Mouse (Mus musculus): ENCODE measurements at regions not wholly inside any gene's neighbourhood (a gene's known extent, or its start where the extent isn't known, plus 50 kb on each side); places are given as distances from the start of the nearest gene placed in this dataset.

DNA sequence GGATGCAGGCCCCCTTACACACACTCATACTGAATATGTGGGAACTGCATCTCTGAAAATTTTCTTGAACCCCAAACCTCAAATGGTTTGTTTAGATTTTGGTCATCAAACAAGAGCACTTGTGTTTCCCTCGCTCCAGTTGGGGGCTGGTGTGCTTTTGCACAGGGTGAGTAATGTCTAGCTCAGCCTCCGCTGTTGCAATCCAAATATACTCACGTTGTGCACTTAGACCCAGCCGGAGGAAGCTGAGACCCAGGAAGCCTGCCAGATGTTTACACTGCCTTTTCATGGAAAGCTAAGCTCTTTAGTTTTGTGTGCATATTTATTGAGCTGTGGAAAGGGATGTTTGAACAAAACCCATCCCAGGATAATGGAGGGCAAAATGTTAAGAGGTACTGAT is 148.9 kb upstream of the Gm12728 start:
- Histone ChIP-seq H3K36me3 (no peaks in the 10 kb centered on the region), H3K27me3 (no peaks in the 10 kb centered on the region), H3K27ac (replicated peaks) (no peak overlapping the region), H3K4me3 (no peak overlapping the region), H3K9ac (replicated peaks) (no peak overlapping the region), H3K9me3 (no peaks in the 10 kb centered on the region), H3K4me2 (replicated peaks) (no peak overlapping the region), H3K4me1 (no peaks in the 10 kb centered on the region)
- WGBS = 51% methylated on average over 4 of the region's 4 CpGs
- ATAC-seq (ENCODE audit: low FRiP score, low read depth) = no peak

DNA sequence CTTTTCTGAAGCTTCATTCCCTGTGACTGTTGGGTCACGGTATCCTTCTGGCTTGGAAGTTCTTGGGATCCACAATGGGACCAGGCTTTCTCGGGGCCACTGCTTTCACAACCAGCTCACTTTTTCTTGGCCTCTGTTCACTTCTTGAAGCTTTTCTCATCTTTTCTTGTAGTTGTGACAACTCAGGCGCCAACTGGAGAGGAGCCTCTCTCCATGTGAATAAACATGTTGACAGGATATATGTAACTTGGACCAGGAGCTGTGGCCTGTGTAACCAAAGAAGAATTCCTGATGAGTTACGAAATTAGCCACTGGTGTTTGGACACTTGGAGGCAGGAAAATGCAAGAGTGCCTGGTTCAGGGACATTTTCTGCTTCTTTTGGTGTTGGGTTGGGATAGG is 148.1 kb upstream of the Gm12728 start:
- H3K27ac ChIP-seq (replicated peaks) = no peak overlapping the region
- H3K27me3 ChIP-seq = no peaks in the 10 kb centered on the region
- H3K9ac ChIP-seq (replicated peaks) = no peak overlapping the region
- WGBS = 94% methylated on average over 4 of the region's 4 CpGs
- no peak for ATAC-seq (ENCODE audit: low FRiP score, low read depth)
- H3K36me3 ChIP-seq = no peaks in the 10 kb centered on the region
- no peak overlapping the region for H3K4me2 ChIP-seq (replicated peaks)
- H3K4me1 ChIP-seq = no peaks in the 10 kb centered on the region
- no peak overlapping the region for H3K4me3 ChIP-seq
- H3K9me3 ChIP-seq = no peaks in the 10 kb centered on the region

- Histone ChIP-seq H3K36me3 (no peaks in the 10 kb centered on the region), H3K27me3 (no peaks in the 10 kb centered on the region), H3K9me3 (no peaks in the 10 kb centered on the region), H3K9ac (replicated peaks) (no peak overlapping the region), H3K4me1 (peaks cover 8% of the 10 kb centered on the region; the same call in 1 of the 2 replicates), H3K4me3 (no peak overlapping the region), H3K27ac (replicated peaks) (no peak overlapping the region), H3K4me2 (replicated peaks) (no peak overlapping the region)
- ATAC-seq (ENCODE audit: low FRiP score, low read depth) = peak; percentile 84
- WGBS = 53% methylated on average over 7 of the region's 7 CpGs
Observed at GRCm38 (mm10) chr4:105648820-105649446, 140.7 kb upstream of the Gm12728 start.

GRCm38 (mm10) chr4:105649447-105649833 is 140.2 kb upstream of the Gm12728 start:
- Histone ChIP-seq H3K9me3 (no peaks in the 10 kb centered on the region), H3K27me3 (no peaks in the 10 kb centered on the region), H3K36me3 (no peaks in the 10 kb centered on the region), H3K27ac (replicated peaks) (no peak overlapping the region), H3K4me3 (no peak overlapping the region), H3K4me2 (replicated peaks) (no peak overlapping the region), H3K9ac (replicated peaks) (no peak overlapping the region), H3K4me1 (peaks cover 8% of the 10 kb centered on the region; the same call in 1 of the 2 replicates)
- 0 out of 2 replicates have a peak, but pooled peaks have one; percentile 19 for ATAC-seq (ENCODE audit: low FRiP score, low read depth)
- 90% methylated on average over 2 of the region's 2 CpGs for WGBS

DNA sequence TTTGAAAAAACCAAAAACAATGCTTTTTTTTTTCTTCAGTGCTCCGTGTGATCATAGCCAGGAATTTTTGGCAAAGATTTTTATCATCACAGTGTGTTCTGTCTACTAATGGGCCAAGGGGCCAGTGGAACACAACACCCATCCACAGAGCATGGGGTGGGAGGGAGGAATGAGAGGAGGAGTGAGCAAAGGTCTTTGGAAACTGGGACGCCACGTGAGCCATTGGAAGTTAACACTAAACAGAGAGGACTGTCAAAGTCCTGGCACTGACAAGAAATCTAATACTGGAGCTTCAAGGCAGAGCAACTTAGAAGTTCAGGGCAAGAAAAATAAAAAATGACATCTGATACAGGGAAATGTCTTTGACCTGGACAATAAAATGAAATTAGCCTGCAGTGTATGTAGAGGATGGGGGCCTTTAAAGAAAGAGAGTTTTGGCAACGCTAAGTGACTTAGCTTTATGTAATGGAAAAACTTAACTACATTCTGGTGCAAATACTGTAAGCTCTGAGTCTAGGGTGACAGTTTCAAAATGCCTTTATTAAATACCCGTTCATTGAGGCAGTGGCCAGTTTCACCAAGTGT is 133.5 kb upstream of the Gm12728 start:
- Histone ChIP-seq H3K27me3 (no peaks in the 10 kb centered on the region), H3K9ac (replicated peaks) (no peak overlapping the region), H3K9me3 (no peaks in the 10 kb centered on the region), H3K4me2 (replicated peaks) (no peak overlapping the region), H3K27ac (replicated peaks) (no peak overlapping the region), H3K4me3 (no peak overlapping the region), H3K36me3 (no peaks in the 10 kb centered on the region), H3K4me1 (no peaks in the 10 kb centered on the region)
- 78% methylated on average over 5 of the region's 5 CpGs for WGBS
- no peak for ATAC-seq (ENCODE audit: low FRiP score, low read depth)

DNA sequence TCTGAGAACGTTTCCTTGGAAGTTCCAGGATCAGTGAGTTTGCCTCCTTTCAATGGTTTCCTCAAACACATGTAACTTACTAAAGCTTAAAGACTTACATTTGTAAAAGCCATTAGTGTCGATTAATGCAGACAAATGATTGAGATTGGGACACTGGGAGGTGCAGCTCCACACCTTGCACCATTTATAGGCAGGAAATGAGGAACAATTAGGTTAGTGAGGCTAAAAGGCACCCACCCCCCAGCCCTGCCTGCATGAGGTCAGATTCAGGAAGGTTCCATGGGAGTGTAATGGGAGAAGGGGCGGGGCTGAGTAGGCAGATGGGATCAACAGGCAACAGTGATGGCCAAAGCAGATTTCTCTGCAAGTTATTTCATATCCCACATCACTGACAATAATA is 131.1 kb upstream of the Gm12728 start:
- WGBS = 82% methylated on average over 3 of the region's 3 CpGs
- no peak overlapping the region for H3K27ac ChIP-seq (replicated peaks)
- no peaks in the 10 kb centered on the region for H3K27me3 ChIP-seq
- ATAC-seq (ENCODE audit: low FRiP score, low read depth) = no peak
- no peak overlapping the region for H3K4me3 ChIP-seq
- H3K4me2 ChIP-seq (replicated peaks) = no peak overlapping the region
- no peaks in the 10 kb centered on the region for H3K4me1 ChIP-seq
- no peaks in the 10 kb centered on the region for H3K36me3 ChIP-seq
- H3K9ac ChIP-seq (replicated peaks) = no peak overlapping the region
- no peaks in the 10 kb centered on the region for H3K9me3 ChIP-seq

- no peak overlapping the region for H3K4me3 ChIP-seq
- H3K4me2 ChIP-seq (replicated peaks) = no peak overlapping the region
Observed at GRCm38 (mm10) chr4:105676690-105677089, 113.0 kb upstream of the Gm12728 start.

DNA sequence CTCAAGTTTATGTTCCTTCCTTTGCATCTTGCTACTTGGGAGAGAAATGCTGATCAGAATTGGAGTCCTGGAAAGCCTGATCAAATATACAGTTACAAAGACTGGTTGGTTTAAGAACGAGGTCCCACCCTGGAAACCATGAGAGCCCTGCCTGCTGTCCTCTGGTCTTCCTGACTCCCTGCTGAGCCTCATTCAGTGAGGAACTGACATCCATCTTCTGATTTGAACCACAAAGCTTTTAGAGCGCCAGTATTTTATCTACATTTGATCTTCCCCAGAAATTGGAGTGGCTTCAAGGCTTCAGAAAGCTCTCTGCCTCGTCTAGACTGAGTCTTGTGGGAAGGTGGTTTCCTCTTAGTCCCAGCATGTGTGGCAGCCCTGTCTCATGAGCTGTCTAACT is 99.0 kb upstream of the Gm12728 start:
- Histone ChIP-seq H3K27ac (replicated peaks) (no peak overlapping the region), H3K4me3 (no peak overlapping the region), H3K36me3 (no peaks in the 10 kb centered on the region), H3K4me1 (no peaks in the 10 kb centered on the region), H3K4me2 (replicated peaks) (no peak overlapping the region), H3K27me3 (no peaks in the 10 kb centered on the region), H3K9ac (replicated peaks) (no peak overlapping the region), H3K9me3 (no peaks in the 10 kb centered on the region)
- WGBS = 60% methylated on average over 3 of the region's 3 CpGs
- ATAC-seq (ENCODE audit: low FRiP score, low read depth) = no peak

More at GRCm38 (mm10) chr4:105676690-105677089, 113.0 kb upstream of the Gm12728 start:
- H3K36me3 ChIP-seq = no peaks in the 10 kb centered on the region
- no peaks in the 10 kb centered on the region for H3K9me3 ChIP-seq
- H3K27ac ChIP-seq (replicated peaks) = no peak overlapping the region
- no peak overlapping the region for H3K9ac ChIP-seq (replicated peaks)
- 84% methylated on average over 1 of the region's 1 CpGs for WGBS
- no peaks in the 10 kb centered on the region for H3K4me1 ChIP-seq
- no peaks in the 10 kb centered on the region for H3K27me3 ChIP-seq
- no peak for ATAC-seq (ENCODE audit: low FRiP score, low read depth)

GRCm38 (mm10) chr4:105692380-105692779 is 97.3 kb upstream of the Gm12728 start:
- Histone ChIP-seq H3K4me2 (replicated peaks) (no peak overlapping the region), H3K27ac (replicated peaks) (no peak overlapping the region), H3K4me1 (no peaks in the 10 kb centered on the region), H3K9ac (replicated peaks) (no peak overlapping the region), H3K4me3 (no peak overlapping the region), H3K36me3 (no peaks in the 10 kb centered on the region), H3K9me3 (no peaks in the 10 kb centered on the region), H3K27me3 (no peaks in the 10 kb centered on the region)
- 94% methylated on average over 4 of the region's 4 CpGs for WGBS
- no peak for ATAC-seq (ENCODE audit: low FRiP score, low read depth)

DNA sequence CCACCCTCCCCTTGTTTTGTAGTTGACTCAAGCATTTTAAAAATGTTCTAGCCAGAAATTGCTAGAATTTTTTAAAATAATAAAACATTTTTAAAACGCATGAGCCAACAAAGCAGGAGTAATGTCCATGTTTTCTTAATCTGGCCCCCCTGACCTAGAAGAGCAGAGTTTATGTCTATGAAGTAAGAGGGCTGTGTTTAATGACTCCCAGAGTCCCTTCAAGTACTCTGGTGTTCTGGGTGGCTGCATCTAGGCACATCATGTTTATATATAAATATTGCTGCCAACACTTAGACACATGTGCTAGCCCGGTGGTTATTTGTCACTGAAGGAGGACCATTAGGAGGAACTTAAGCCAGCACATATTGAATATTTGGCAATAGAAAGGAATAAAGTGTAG is 93.8 kb upstream of the Gm12728 start:
- Histone ChIP-seq H3K27ac (replicated peaks) (no peak overlapping the region), H3K4me2 (replicated peaks) (no peak overlapping the region), H3K27me3 (no peaks in the 10 kb centered on the region), H3K9ac (replicated peaks) (no peak overlapping the region), H3K9me3 (no peaks in the 10 kb centered on the region), H3K4me3 (no peak overlapping the region), H3K4me1 (no peaks in the 10 kb centered on the region), H3K36me3 (no peaks in the 10 kb centered on the region)
- no peak for ATAC-seq (ENCODE audit: low FRiP score, low read depth)
- WGBS = 84% methylated on average over 2 of the region's 2 CpGs

DNA sequence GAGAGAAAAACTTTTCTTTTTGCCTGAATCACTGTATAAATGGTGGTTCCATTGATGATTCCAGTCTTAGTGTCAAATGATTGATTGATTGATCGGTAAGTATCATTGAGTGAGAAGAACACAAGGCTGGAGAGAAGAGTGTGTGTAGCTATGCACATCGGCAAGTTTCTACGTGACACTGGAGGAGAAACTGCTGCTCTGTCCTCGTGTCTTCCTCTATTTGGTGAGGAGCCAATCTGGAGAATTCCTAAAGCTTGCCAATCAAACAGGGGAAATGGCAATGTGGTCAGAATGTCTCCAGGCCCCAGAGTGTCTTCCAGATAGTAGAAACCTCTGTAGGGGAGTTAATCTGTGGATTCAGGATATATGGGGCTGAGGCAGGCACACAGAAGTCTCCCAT is 92.5 kb upstream of the Gm12728 start:
- Histone ChIP-seq H3K9ac (replicated peaks) (no peak overlapping the region), H3K36me3 (no peaks in the 10 kb centered on the region), H3K27ac (replicated peaks) (no peak overlapping the region), H3K27me3 (no peaks in the 10 kb centered on the region), H3K4me2 (replicated peaks) (no peak overlapping the region), H3K9me3 (no peaks in the 10 kb centered on the region), H3K4me3 (no peak overlapping the region), H3K4me1 (no peaks in the 10 kb centered on the region)
- 97% methylated on average over 4 of the region's 4 CpGs for WGBS
- ATAC-seq (ENCODE audit: low FRiP score, low read depth) = no peak

DNA sequence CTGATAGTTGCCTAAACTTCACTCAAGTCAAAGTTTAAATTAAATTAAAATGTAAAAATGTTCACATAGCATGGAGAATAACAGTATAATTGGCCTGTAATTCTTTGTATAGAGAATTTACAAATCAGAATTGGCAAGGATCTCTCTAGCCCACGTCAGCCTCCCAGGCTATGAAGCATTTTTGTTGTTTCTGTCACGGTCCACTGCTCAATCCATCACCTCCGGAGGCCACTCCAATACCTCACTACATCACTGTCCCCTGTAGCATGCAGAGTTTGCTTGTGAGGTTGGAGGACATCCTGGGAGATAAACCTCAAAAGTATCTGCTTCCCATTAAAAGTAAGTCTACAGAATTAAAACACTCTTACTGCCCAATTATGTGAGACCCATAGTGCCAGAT is 87.6 kb upstream of the Gm12728 start:
- H3K9ac ChIP-seq (replicated peaks) = no peak overlapping the region
- ATAC-seq (ENCODE audit: low FRiP score, low read depth) = no peak

GRCm38 (mm10) chr4:105703408-105703807 is 86.3 kb upstream of the Gm12728 start:
- H3K27me3 ChIP-seq = no peaks in the 10 kb centered on the region
- H3K36me3 ChIP-seq = no peaks in the 10 kb centered on the region
- 92% methylated on average over 3 of the region's 3 CpGs for whole genome bisulfite sequencing
- H3K4me1 ChIP-seq = no peaks in the 10 kb centered on the region
- H3K9me3 ChIP-seq = no peaks in the 10 kb centered on the region
- no peak overlapping the region for H3K27ac ChIP-seq (replicated peaks)
- no peak overlapping the region for H3K4me3 ChIP-seq
- no peak for ATAC-seq (ENCODE audit: low FRiP score, low read depth)
- H3K9ac ChIP-seq (replicated peaks) = no peak overlapping the region
- H3K4me2 ChIP-seq (replicated peaks) = no peak overlapping the region

More for the DNA sequence above, 87.6 kb upstream of the Gm12728 start:
- Histone ChIP-seq H3K4me3 (no peak overlapping the region), H3K36me3 (no peaks in the 10 kb centered on the region), H3K27me3 (no peaks in the 10 kb centered on the region), H3K27ac (replicated peaks) (no peak overlapping the region), H3K4me2 (replicated peaks) (no peak overlapping the region), H3K9me3 (no peaks in the 10 kb centered on the region), H3K4me1 (no peaks in the 10 kb centered on the region)
- WGBS = 64% methylated on average over 3 of the region's 3 CpGs
